Mouse (Mus musculus): ENCODE measurements around the gene Abcb1b. TPM values are rescaled to one million over a fixed set of nuclear protein-coding genes. Genes with fewer than 3 reads are reported as not detected.
"Not testable (repeated sequence)": the region's sequence is repeated elsewhere in the genome, so short reads cannot be mapped to it uniquely, and the experiment has no call there.

Gene Abcb1b
- polyA plus RNA-seq, 1 experiment from 2014 or later = 0.44 TPM

DNA sequence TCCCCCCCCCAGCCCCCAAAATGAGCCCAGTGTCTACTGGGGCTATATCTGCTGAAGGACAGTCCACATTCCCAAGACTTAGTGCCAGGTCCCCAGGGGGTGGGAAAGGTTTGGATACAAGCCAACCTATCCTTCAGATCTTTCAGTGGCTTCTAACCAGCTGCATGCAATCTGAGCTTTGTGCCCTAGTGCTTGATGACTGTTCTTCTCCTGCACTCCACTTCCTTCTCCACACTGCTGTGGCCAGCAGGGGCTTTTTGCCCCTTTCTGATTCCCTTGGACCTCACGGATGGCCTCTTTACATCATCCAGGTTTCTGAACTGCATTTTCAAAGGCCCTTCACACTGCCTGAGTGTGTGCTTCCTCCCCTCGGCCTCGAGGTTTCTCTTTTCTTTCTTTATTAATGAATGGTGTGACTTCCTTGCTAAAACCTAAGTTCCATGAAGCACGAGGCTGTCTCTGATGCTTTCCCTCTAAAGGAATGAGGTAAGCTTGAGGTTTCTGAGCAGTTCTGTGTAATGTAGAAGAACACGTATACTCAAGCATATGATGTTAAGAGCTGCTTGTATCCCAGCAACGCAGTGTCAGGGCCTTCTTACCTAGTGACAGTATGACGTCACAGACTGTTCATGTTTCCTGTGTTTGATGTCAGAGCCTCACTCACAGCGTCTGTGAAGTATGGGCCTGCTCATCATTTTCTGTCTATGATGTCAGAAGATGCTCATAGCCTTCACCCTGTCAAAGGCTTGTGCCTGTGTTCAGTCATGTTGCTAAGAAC is 40.9 kb downstream of the Abcb1b start:
- 65% methylated on average over 8 of the region's 8 CpGs for WGBS
- Histone ChIP-seq H3K4me2 (no peak overlapping the region), H3K36me3 (replicated peaks) (no peaks in the 10 kb centered on the region), H3K4me3 (no peak overlapping the region), H3K27me3 (replicated peaks) (no peaks in the 10 kb centered on the region), H3K9me3 (no peaks in the 10 kb centered on the region), H3K4me1 (no peaks in the 10 kb centered on the region), H3K9ac (no peak overlapping the region), H3K27ac (no peak overlapping the region)
- ATAC-seq (replicated peaks) = no peak

DNA sequence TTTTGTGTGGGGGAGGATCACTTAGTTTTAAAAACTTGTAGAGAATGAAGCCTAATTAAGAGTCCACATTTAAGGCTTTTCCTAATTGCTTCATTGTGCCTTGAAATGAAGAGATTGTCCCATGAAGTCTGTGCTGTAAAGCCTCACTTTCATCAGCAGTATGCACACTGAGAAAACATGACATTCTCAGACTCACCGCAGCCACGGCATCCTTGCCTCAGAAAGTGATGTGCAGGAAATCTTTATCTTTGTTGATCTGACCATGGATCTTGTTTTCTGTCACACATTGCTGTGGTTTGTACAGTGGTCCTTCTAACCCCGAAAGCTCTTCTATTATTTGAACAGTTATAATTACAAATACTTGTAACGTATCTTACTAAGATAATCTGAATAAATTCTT is 41.7 kb downstream of the Abcb1b start:
- ATAC-seq (replicated peaks) = no peak
- Histone ChIP-seq H3K9me3 (no peaks in the 10 kb centered on the region), H3K4me3 (no peak overlapping the region), H3K36me3 (replicated peaks) (no peaks in the 10 kb centered on the region), H3K4me2 (no peak overlapping the region), H3K27me3 (replicated peaks) (no peaks in the 10 kb centered on the region), H3K27ac (no peak overlapping the region), H3K4me1 (no peaks in the 10 kb centered on the region), H3K9ac (no peak overlapping the region)
- WGBS = 81% methylated on average over 4 of the region's 4 CpGs

GRCm38 (mm10) chr5:8840887-8841286 is 42.9 kb downstream of the Abcb1b start:
- H3K27me3 ChIP-seq (replicated peaks) = no peaks in the 10 kb centered on the region
- peak; percentile 67; the same call in 1 of the 2 replicates for ATAC-seq (replicated peaks)
- no peaks in the 10 kb centered on the region for H3K4me1 ChIP-seq
- WGBS = 40% methylated on average over 5 of the region's 5 CpGs
- no peak overlapping the region for H3K27ac ChIP-seq
- H3K4me2 ChIP-seq = no peak overlapping the region
- H3K9me3 ChIP-seq = no peaks in the 10 kb centered on the region
- H3K4me3 ChIP-seq = no peak overlapping the region
- no peak overlapping the region for H3K9ac ChIP-seq
- no peaks in the 10 kb centered on the region for H3K36me3 ChIP-seq (replicated peaks)

- no peak for ATAC-seq (replicated peaks)
- H3K9me3 ChIP-seq = no peaks in the 10 kb centered on the region
- H3K4me3 ChIP-seq = no peak overlapping the region
- no peaks in the 10 kb centered on the region for H3K36me3 ChIP-seq (replicated peaks)
- 52% methylated on average over 3 of the region's 3 CpGs for WGBS
- H3K9ac ChIP-seq = no peak overlapping the region
- H3K4me2 ChIP-seq = no peak overlapping the region
- H3K27ac ChIP-seq = no peak overlapping the region
- H3K4me1 ChIP-seq = no peaks in the 10 kb centered on the region
- H3K27me3 ChIP-seq (replicated peaks) = no peaks in the 10 kb centered on the region
Observed at GRCm38 (mm10) chr5:8842815-8843214, 44.9 kb downstream of the Abcb1b start.

DNA sequence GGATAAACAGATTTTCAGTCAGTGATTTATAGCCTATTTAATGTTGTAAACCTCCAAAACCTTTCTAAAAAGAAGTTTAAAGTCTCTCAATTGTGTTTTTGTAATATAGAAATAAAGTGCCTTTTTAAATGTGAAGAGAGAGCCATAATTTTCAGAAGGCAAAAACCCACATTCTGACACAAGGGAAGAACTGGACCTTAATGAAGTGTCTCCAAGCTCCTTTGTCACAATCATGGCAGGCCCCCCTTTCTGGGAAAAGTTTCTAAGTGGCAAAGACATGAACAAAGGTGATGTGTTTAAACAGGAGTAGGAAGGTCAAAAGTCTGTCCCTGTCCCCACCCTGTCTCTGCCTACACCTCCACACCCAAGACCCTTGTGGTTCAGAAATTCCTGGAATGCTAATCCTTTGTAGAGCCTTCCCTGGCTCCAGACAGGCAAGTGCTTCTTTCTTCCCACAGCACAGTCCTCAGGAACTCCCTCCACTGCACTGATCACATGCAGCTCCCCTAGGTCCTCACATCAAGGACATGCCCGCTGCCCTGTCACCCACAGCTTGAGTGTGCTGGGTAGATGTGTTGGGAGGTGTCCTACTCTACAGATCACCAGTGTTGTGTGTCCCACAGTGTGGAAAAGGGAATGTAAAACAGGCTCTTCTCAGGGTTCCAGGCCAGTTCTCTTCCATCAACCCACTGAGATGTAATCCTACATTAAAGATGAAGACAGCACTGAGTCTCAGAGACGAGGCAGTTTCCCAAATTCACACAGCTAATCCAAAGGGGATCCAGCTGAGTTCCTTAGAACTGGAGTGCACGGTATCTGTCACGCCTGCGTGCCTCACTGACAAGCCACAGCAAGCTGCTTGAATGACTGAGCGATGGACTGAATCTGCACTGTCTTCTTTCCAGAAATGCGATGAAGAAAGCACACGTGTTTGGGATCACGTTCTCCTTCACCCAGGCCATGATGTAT is 50.9 kb downstream of the Abcb1b start:
- H3K27ac ChIP-seq; H3K9ac ChIP-seq; H3K27me3 ChIP-seq (replicated peaks); ATAC-seq (replicated peaks); H3K4me2 ChIP-seq; H3K4me1 ChIP-seq; H3K4me3 ChIP-seq; H3K36me3 ChIP-seq (replicated peaks); H3K9me3 ChIP-seq: not testable (repeated sequence)
- WGBS = 23% methylated on average over 6 of the region's 9 CpGs

DNA sequence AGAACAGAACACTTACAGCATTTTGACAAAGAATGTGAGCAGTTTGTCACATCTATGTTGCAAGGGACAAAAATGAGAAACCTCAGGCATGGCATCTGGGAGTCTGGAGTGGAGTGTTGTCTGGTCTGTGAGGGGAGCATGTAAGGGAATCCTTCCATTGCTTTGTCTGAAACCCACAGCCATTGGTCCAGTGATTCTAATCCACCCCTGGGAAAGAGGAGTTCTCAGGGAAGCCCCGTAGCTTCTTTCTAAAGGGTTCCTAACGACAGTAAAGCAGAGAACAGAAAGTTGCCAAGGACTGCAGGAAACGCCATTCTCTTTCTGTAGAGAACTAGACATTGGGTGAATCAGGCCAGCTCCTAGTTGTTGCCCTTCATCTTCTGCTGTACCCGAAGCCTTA is 52.9 kb downstream of the Abcb1b start:
- no peak overlapping the region for H3K4me2 ChIP-seq
- no peak for ATAC-seq (replicated peaks)
- 50% methylated on average over 4 of the region's 4 CpGs for WGBS
- no peaks in the 10 kb centered on the region for H3K27me3 ChIP-seq (replicated peaks)
- no peaks in the 10 kb centered on the region for H3K9me3 ChIP-seq
- no peak overlapping the region for H3K4me3 ChIP-seq
- no peaks in the 10 kb centered on the region for H3K4me1 ChIP-seq
- no peak overlapping the region for H3K9ac ChIP-seq
- no peaks in the 10 kb centered on the region for H3K36me3 ChIP-seq (replicated peaks)
- H3K27ac ChIP-seq = no peak overlapping the region

DNA sequence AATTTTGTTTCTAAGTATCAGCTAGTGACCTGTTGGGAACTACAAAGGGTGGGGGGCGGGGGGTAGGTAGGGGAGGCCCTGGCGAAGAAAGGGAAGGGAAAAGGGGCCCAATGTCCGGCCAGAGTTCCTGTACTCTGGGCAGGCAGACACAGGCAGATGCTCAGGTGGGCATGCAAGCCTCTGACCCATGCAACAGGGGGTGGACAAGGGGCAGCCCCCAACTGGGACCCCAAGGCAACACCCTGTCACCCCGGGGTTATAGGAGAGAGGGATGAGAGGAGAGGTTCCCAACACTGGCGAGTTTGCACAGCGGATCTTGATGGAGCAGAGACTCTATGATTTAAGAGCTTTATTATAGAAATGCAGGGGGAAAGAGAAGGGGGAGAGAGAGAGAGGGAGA is 59.3 kb downstream of the Abcb1b start:
- ATAC-seq (replicated peaks) = no peak
- 72% methylated on average over 6 of the region's 6 CpGs for WGBS

GRCm38 (mm10) chr5:8861811-8862210 is 63.9 kb downstream of the Abcb1b start:
- Histone ChIP-seq H3K36me3 (replicated peaks) (no peaks in the 10 kb centered on the region), H3K4me2 (no peak overlapping the region), H3K27me3 (replicated peaks) (no peaks in the 10 kb centered on the region), H3K4me3 (no peak overlapping the region), H3K27ac (no peak overlapping the region), H3K9ac (no peak overlapping the region), H3K4me1 (no peaks in the 10 kb centered on the region), H3K9me3 (no peaks in the 10 kb centered on the region)
- no peak for ATAC-seq (replicated peaks)
- 77% methylated on average over 1 of the region's 1 CpGs for WGBS

More for the DNA sequence above, 59.3 kb downstream of the Abcb1b start:
- Histone ChIP-seq H3K4me3 (no peak overlapping the region), H3K9me3 (no peaks in the 10 kb centered on the region), H3K4me2 (no peak overlapping the region), H3K36me3 (replicated peaks) (no peaks in the 10 kb centered on the region), H3K4me1 (no peaks in the 10 kb centered on the region), H3K27ac (no peak overlapping the region), H3K9ac (no peak overlapping the region), H3K27me3 (replicated peaks) (no peaks in the 10 kb centered on the region)

DNA sequence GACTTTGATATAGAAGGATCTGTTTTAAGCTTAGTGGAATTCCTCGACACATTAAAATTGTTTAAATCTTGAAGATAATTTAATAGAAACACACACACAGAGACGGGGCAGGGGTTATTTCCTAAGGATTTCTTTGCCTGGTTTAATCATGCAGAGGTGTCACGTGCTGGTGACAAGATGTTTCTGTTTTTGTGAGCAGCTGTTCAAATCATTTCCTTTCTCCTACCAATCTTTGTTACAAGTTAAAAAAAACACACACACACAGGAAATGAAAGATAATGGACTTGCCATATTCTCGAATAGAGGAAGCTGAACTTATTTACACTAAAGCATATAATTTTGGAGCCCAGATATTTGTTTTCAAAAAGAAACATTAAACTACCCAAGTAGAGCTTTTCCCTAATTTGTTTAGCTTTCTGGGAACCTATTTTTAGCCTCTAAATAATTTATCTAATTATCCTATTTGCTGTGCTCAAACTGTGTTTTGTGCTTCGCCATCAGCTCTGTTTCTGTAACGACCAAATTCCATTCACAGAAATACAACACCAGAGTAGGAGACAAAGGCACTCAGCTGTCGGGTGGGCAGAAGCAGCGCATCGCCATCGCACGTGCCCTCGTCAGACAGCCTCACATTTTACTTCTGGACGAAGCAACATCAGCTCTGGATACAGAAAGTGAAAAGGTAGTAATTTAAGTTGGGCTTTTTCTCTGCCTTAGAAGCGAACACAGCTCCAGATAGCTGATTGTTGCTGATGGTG is 65.8 kb downstream of the Abcb1b start:
- no peak overlapping the region for H3K9ac ChIP-seq
- peak; percentile 34; the same call in 1 of the 2 replicates for ATAC-seq (replicated peaks)
- H3K9me3 ChIP-seq = no peaks in the 10 kb centered on the region
- no peak overlapping the region for H3K4me3 ChIP-seq
- 44% methylated on average over 14 of the region's 14 CpGs for WGBS
- no peaks in the 10 kb centered on the region for H3K36me3 ChIP-seq (replicated peaks)
- no peak overlapping the region for H3K27ac ChIP-seq
- no peaks in the 10 kb centered on the region for H3K4me1 ChIP-seq
- no peaks in the 10 kb centered on the region for H3K27me3 ChIP-seq (replicated peaks)
- H3K4me2 ChIP-seq = no peak overlapping the region

DNA sequence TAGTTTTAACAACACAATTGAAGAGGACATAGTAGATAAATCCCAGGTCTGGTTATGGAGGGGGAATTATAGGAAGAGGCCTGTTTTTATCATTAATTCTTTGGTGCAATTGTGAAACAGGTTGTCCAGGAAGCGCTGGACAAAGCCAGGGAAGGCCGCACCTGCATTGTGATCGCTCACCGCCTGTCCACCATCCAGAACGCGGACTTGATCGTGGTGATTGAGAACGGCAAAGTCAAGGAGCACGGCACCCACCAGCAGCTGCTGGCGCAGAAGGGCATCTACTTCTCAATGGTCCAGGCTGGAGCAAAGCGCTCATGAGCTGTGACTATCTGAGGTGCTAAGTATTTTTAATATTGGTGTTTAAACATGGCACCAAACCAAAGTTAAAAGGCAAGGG is 67.7 kb downstream of the Abcb1b start:
- H3K27ac ChIP-seq; H3K27me3 ChIP-seq (replicated peaks); H3K36me3 ChIP-seq (replicated peaks); H3K4me3 ChIP-seq; H3K9me3 ChIP-seq; H3K4me1 ChIP-seq; H3K4me2 ChIP-seq; ATAC-seq (replicated peaks); H3K9ac ChIP-seq: not testable (repeated sequence)
- WGBS = 94% methylated on average over 11 of the region's 11 CpGs

DNA sequence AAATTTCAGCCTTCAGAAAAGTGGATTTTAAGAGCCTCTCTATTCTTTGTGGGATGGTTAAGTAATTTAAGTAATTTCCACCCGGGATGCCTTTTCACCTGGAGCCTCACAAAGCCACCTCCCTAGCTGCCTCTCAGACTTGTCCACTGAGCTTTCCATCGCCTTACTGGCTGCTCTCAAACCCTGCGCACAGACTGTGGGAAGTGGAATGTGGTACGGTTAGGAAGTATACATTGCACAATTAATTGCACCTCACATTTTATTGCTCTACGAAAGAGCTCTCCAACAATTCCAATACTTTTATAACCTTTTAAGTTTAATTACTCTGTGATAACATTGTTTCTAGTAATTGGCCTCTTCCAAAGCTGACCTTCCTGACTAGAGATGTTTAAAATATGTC is 68.4 kb downstream of the Abcb1b start:
- no peak overlapping the region for H3K27ac ChIP-seq
- H3K4me3 ChIP-seq = no peak overlapping the region
- H3K9ac ChIP-seq = no peak overlapping the region
- no peaks in the 10 kb centered on the region for H3K36me3 ChIP-seq (replicated peaks)
- 89% methylated on average over 5 of the region's 5 CpGs for WGBS
- no peak for ATAC-seq (replicated peaks)
- no peak overlapping the region for H3K4me2 ChIP-seq
- no peaks in the 10 kb centered on the region for H3K4me1 ChIP-seq
- no peaks in the 10 kb centered on the region for H3K9me3 ChIP-seq
- H3K27me3 ChIP-seq (replicated peaks) = no peaks in the 10 kb centered on the region

DNA sequence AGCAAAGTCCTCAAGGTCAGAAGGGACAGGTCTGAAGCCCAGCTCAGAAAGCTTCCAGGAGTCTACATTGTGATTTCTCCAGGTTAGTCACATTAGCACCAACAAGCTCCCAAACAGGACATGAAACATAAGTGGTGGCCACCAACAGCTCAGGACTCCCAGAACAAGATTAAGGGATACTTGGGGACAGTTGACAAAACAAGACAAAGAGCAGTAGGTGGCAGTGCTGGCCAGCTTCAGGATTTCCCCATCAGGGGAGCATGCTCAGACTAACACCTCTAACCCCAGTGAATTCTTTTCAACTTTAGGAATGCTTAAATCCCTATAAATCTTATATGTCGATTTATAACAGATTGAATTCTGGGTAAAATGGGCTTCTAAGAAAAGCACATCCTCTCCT is 70.1 kb downstream of the Abcb1b start:
- no peak overlapping the region for H3K4me3 ChIP-seq
- no peaks in the 10 kb centered on the region for H3K27me3 ChIP-seq (replicated peaks)
- H3K36me3 ChIP-seq (replicated peaks) = no peaks in the 10 kb centered on the region
- ATAC-seq (replicated peaks) = no peak; the same call in 1 of the 2 replicates
- H3K27ac ChIP-seq = no peak overlapping the region
- 0% methylated on average over 1 of the region's 1 CpGs for WGBS
- H3K9ac ChIP-seq = no peak overlapping the region
- H3K4me2 ChIP-seq = no peak overlapping the region
- H3K4me1 ChIP-seq = no peaks in the 10 kb centered on the region
- no peaks in the 10 kb centered on the region for H3K9me3 ChIP-seq

Measured in midbrain, embryonic 15.5 days (tissue).